Mouse (Mus musculus) frontal cortex, adult 2 months (tissue): Measurements from ENCODE around the gene Ptpn7. TPM values are rescaled to one million over a fixed set of nuclear protein-coding genes. Genes with fewer than 3 reads are reported as not detected.

Experiments
- DNase-seq, 2 experiments: peaks; one replicate each; pipeline ENCODE4 v3.0.0; 2022; ENCODE audit warnings: low spot score in 1 of 2; ENCODE audit errors: extremely low spot score in 1 of 2
- polyA plus RNA-seq: library from polyadenylated mRNA; depleted of rRNA; stranded (reverse); fragments of >200 nt; gene quantifications from 2 replicates; pipeline ENCODE4 v1.2.3, GENCODE M21; 2012

The Ptpn7 gene
- polyA plus RNA-seq, 1 experiment: 0.20 TPM

GRCm38 (mm10) chr1:135154011-135154410 is 21.5 kb downstream of the Ptpn7 start:
- no peak for DNase-seq

GRCm38 (mm10) chr1:135154411-135154959 is 22.0 kb downstream of the Ptpn7 start:
- DNase-seq: peak; percentile 78 to 94

GRCm38 (mm10) chr1:135156300-135156699 is 23.8 kb downstream of the Ptpn7 start:
- DNase-seq: no peak

- peak in 1 of 2 experiments; percentile 61 for DNase-seq
These were observed 26.1 kb downstream of the Ptpn7 start for GRCm38 (mm10) chr1:135158633-135159032.

GRCm38 (mm10) chr1:135159074-135159473 is 26.6 kb downstream of the Ptpn7 start:
- DNase-seq: peak in 1 of 2 experiments; percentile 58

GRCm38 (mm10) chr1:135159556-135160123 is 27.1 kb downstream of the Ptpn7 start:
- no peak for DNase-seq

GRCm38 (mm10) chr1:135160411-135161050 is 28.0 kb downstream of the Ptpn7 start:
- peak in 1 of 2 experiments; percentile 34 for DNase-seq

- peak; percentile 48 to 69 for DNase-seq
These were observed 30.2 kb downstream of the Ptpn7 start for GRCm38 (mm10) chr1:135162720-135163119.

GRCm38 (mm10) chr1:135167435-135167834 is 34.9 kb downstream of the Ptpn7 start, which contains the start of gene Gpr37l1:
Gpr37l1 (minus strand) TSS chr1:135167681.
- peak in 1 of 2 experiments; percentile 58 for DNase-seq

- no peak for DNase-seq
These were observed 36.1 kb downstream of the Ptpn7 start for GRCm38 (mm10) chr1:135168453-135169200.

GRCm38 (mm10) chr1:135169556-135170224 is 37.2 kb downstream of the Ptpn7 start:
- DNase-seq: no peak

GRCm38 (mm10) chr1:135170299-135170698 is 37.8 kb downstream of the Ptpn7 start:
- DNase-seq: no peak

GRCm38 (mm10) chr1:135171202-135171601 is 38.7 kb downstream of the Ptpn7 start:
- no peak for DNase-seq

GRCm38 (mm10) chr1:135171984-135172383 is 39.5 kb downstream of the Ptpn7 start:
- DNase-seq: peak in 1 of 2 experiments; percentile 85

- DNase-seq: no peak
These were observed 40.8 kb downstream of the Ptpn7 start for GRCm38 (mm10) chr1:135173311-135173710.

GRCm38 (mm10) chr1:135175176-135175575 is 42.7 kb downstream of the Ptpn7 start:
- no peak for DNase-seq

GRCm38 (mm10) chr1:135177724-135178123 is 45.2 kb downstream of the Ptpn7 start:
- DNase-seq: no peak

- DNase-seq: no peak
These were observed 46.4 kb downstream of the Ptpn7 start for GRCm38 (mm10) chr1:135178863-135179262.

GRCm38 (mm10) chr1:135180830-135181229 is 48.3 kb downstream of the Ptpn7 start:
- DNase-seq: no peak

GRCm38 (mm10) chr1:135181275-135181674 is 48.8 kb downstream of the Ptpn7 start:
- no peak for DNase-seq
